Mouse (Mus musculus): ENCODE data around the gene Omd.
"Not testable (repeated sequence)": the region's sequence is repeated elsewhere in the genome, so short reads cannot be mapped to it uniquely, and the experiment has no call there.

Gene Omd

GRCm38 (mm10) chr13:49581541-49582530 lies at the start of gene Omd:
Gene Omd (plus strand): TSS chr13:49582462.
- DNase-seq (ENCODE audit: low spot score in 2 of 2): no peak

- DNase-seq (ENCODE audit: low spot score in 2 of 2): no peak
These were observed 45.3 kb upstream of the Omd start for GRCm38 (mm10) chr13:49536946-49537345.

DNA sequence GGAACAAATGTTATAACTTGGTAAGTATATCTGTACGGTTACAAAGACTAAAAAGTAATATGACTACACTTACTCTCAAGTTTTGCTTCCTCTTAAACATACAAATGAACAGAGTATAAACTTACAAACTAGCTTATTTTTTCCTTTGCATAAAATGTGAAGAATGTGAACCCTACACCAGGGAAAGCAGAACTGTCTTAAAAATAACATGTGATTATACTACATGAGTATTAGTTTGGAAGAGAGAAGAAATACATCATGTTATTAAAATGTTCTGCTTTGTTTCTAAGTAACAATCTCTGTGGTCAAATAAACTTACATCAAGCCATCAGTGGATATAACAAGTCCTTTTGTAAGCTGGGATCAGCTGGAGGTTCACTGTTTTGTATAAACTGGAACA lies 43.6 kb upstream of the Omd start:
- no peak for DNase-seq (ENCODE audit: low spot score in 2 of 2)

- DNase-seq (ENCODE audit: low spot score in 2 of 2): no peak
These were observed 38.0 kb upstream of the Omd start, which contains the start of gene Aspn for GRCm38 (mm10) chr13:49544279-49544678. Gene Aspn (plus strand): TSS chr13:49544443.

DNA sequence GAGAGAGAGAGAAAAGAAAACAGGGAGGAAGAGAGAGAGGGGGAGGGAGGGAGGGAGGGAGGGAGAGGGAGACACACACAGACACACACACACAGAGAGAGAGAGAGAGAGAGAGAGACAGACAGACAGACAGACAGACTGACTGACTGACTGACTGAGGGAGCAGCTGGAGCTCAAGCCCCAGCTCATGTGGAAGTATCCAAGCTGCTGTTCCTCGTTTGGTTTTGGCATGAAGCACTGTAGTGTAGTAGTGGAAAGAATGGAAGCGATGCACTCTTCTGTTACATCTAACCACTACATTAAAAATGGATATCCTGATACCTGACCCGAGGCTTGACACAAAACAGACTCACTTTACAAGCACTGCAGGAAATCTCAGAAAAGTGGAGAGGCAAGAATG lies 36.6 kb upstream of the Omd start:
- DNase-seq (ENCODE audit: low spot score in 2 of 2): no peak

DNA sequence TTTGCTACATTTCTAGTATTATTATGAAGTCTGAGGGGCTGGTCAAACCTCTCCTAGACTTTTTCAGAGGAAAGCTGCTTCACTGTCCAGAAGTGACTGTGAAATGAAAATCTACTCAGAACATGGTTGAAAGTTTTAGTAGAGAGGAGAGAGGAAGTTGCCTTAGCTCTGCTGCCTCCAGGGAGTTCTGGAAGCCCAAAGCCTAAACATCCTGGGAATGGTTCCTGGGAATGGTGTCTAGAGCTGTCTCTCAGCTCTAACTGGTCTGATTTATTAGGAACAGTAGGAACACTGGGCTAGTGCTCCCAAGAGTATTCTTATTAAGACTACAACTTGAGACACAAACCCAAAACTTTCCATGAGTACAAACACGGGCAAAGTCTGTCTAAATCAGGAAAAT lies 35.7 kb upstream of the Omd start:
- DNase-seq (ENCODE audit: low spot score in 2 of 2): no peak

- no peak for DNase-seq (ENCODE audit: low spot score in 2 of 2)
These were observed 34.6 kb upstream of the Omd start for GRCm38 (mm10) chr13:49547563-49548150.

DNA sequence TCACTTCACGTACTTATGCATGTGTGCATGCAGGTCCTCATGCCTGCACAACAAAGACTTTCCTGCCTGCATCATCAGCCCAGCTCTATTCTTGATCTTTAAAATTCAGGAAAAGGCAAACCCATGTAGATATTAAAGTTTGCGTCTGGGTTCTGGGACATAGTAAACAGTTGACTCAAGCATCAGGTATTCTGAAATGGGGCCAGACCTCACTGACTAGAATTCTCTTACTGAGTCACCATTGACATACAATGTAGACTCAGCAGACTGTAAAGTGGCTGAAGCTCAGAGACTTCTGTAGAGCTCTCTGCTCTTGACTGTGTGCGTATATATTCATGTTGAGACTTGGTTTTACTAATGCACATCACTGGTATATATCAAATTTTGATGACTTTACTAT lies 32.6 kb upstream of the Omd start:
- DNase-seq (ENCODE audit: low spot score in 2 of 2): no peak

DNA sequence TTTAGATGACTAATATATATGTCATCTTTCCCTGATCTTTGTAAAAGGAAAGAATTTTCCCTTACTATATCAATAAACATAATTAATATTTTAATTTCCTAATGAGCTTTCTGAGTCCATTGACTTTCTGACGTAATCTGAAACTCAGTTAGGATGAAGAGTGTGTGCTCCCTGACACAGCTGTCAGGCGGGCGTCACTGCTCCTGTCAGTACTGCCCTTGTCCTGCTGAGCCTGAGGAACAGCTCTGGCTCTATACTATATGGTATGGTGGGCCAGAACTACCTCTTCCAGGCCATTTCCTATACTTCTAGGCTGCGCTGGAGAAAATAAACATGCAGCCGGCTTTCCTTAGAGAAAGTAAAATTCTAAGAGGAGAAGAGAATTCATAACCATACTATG lies 27.7 kb upstream of the Omd start:
- DNase-seq (ENCODE audit: low spot score in 2 of 2): no peak

DNA sequence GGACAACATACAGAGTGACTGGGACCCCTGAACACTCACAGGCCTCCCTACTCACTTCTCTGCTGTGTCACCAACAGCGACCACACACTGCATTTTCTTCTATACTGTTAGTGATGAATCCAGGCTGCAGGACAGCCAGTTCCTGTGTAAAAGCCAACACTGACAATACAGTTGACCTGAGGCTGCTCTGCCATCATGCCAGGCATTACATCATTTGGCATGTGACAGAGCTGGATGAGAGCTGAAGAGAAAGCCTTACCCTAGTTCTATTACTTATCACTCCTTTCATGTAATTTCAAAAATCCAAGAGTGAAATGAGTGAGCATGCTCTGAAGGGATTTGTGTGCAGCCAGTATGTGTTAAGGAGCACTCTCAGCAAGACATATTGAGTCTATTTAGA lies 26.1 kb upstream of the Omd start:
- no peak for DNase-seq (ENCODE audit: low spot score in 2 of 2)

- DNase-seq (ENCODE audit: low spot score in 2 of 2): no peak
These were observed 25.3 kb upstream of the Omd start for GRCm38 (mm10) chr13:49556924-49557323.

- peak in 1 of 2 experiments; percentile 4 for DNase-seq (ENCODE audit: low spot score in 2 of 2)
These were observed 23.1 kb upstream of the Omd start for GRCm38 (mm10) chr13:49559185-49559584.

- DNase-seq (ENCODE audit: low spot score in 2 of 2): no peak
These were observed 21.4 kb upstream of the Omd start for GRCm38 (mm10) chr13:49560886-49561285.

- DNase-seq (ENCODE audit: low spot score in 2 of 2): no peak
These were observed 17.9 kb upstream of the Omd start for GRCm38 (mm10) chr13:49564347-49564746.

DNA sequence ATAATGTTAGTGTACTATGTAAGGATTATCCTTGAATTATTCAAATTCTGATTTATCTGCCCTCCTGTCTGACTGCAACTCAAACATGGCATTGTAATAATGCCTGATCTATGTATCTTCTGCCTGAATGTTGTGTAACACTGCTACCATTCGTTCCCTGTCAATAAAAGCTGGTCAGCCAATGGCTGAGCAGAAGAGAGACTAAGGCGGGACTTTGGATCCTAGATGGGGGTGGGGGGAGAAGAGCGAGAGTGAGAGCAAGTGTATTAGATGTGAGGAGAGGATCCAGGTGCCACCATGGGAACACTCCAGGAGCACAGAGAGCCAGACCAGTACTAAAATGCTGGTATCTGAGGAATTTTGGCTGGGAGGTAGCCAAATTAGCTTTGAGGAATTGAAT lies 11.9 kb upstream of the Omd start:
- no peak for DNase-seq (ENCODE audit: low spot score in 2 of 2)

GRCm38 (mm10) chr13:49571418-49571817 lies 10.8 kb upstream of the Omd start:
- DNase-seq (ENCODE audit: low spot score in 2 of 2): no peak

- no peak for DNase-seq (ENCODE audit: low spot score in 2 of 2)
These were observed 1.6 kb downstream of the Omd start for GRCm38 (mm10) chr13:49583859-49584258.

DNA sequence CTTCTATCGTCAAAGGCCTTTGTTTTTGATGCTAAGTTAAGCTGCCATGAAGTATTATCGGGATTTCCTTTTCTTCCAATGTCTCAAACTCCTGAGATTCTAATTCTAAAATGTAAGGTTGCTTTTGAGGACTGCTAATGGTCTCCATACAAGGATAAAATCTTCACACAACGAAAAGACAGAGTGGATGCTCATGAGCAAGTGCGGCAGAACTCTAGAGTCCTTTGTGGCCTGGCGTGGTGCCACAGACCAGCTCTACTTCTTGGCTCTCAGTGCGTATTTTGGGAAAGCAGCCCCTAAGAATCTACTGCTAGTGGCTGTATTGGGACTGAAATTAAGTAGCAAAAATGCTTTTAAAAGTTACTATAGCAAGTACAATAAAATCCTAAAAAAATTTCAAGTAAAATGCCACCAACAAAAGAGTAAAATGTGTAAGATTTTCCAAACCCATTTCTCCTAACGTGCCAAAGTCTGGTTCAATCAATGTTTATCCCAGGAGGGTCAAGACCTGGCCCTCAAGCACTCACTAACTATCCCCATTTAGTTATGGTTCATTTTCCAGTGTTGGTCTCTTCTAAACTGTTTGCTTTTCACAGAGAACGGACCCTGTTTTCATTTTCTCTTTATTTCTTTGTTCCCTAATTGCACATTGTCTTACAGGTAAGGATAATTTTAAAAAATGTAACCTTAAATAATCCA lies 2.2 kb downstream of the Omd start:
- DNase-seq (ENCODE audit: low spot score in 2 of 2): no peak

DNA sequence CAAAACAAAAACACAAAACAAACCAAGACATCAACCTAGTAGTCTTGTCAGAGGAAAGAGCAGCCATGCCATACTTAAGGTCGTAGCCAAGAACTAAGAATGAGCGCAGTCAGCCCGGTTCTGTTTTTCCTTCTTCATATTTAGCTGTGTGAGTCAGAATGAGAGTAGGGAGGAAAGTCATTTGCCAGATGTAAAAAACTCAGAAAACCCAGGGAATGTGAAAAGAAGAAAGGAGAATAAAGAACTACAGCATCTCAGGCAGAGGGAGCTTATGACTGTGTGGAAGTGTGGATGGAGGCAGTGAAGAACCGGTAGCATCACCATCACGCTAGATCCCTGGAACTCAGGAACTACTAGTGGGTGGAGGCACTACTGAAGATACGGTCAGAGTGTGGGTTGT lies 3.8 kb downstream of the Omd start:
- no peak for DNase-seq (ENCODE audit: low spot score in 2 of 2)

DNA sequence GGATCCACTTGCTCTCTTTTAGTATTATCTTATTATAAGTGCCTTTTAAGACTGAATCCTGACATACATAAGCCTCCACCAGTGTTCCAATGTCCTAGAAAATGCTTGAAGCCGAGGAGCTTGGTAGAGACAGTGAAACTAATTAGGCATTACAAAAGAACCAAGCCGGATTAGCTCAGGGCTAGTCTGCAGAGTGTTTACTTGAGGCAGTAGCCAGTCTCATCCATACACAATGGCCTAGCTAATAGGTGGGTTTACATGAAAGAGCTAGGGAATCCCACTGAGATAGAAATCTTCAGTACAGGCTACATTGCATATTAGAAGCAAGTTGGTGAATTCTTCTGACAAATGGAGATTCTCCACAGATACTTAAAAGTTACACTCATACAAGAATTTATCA lies 20.3 kb downstream of the Omd start:
- DNase-seq (ENCODE audit: low spot score in 2 of 2): not testable (repeated sequence)

DNA sequence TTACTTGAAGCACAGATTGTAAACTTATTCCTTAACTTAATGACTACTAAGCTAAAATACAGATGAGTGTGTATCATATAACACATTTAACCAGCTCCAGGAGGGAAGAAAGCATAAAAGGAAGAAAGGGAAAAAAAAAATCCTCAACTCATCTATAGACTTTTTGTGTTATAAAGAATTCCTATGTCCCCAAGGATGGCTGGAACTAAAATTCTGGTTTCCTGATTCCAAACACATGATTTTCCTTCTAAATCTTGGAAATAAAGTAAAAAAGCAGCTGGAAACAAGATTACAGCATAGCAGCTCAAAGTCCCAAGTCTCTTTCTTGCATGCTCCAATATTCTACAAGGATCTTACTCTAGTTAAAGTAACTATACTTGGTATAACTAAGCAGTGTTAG lies 21.3 kb downstream of the Omd start:
- DNase-seq (ENCODE audit: low spot score in 2 of 2): no peak

GRCm38 (mm10) chr13:49607714-49608113 lies 25.5 kb downstream of the Omd start, which contains the start of gene Ogn:
Gene Ogn (plus strand): TSS chr13:49608046.
- no peak for DNase-seq (ENCODE audit: low spot score in 2 of 2)

All from spleen, postnatal 14 days (tissue).